Mouse (Mus musculus) cerebellum, postnatal 10 days (tissue): ENCODE results near the gene Nyap1.

Source experiments
- DNase-seq, 2 experiments: peaks; one replicate each; pipeline ENCODE4 v3.0.0; 2021; ENCODE audit warnings: mixed read lengths in 2 of 2

Nyap1 gene

DNA sequence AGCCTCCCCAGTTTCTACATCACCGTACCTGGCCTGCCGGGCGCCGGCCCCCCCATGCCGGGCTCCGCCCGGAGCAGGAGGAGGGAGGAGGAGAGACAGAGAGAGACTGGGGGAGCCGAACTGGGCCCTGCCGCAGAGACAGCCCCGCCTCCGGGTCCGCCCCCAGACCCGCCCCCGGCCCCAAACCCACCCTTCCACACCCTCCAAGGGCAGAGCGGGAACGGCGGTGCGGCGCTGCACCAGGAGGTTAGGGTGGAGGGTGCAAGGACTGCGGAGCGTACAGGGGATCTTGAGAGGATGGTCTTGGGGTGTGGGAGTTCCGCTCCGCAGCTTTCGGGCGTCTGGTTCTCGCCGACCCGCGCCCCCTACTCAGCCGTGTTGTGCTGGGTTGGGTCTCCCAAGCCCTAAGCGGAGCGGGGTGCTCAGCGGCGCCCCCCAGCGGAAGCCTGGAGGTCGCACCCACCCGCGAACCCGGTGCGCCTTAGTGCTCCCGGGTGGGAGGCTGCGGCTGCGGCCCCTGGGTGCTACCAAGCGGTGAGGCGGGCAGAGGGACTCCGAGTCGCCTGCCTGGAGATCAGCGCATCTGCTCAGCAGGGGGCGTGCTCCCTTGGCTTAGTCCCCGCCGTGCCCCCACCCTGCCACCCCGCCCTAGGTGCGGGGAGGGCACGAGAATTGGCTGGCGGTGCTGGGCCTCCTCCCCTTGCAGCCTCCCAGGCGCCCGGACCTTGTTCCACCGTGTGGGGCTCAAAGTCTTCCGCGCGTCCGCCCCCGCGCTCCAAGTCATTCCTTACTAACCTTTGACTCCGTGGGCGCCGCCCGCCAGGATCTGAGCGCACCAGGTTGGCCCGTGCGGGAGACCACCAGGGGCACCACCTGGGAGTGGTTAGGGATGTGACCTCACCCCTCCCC lies at the start of gene Nyap1:
Gene Nyap1 (minus strand): TSS at position 585 of the 909 bp plus-strand sequence.
- DNase-seq: peak; percentile 91 to 94

DNA sequence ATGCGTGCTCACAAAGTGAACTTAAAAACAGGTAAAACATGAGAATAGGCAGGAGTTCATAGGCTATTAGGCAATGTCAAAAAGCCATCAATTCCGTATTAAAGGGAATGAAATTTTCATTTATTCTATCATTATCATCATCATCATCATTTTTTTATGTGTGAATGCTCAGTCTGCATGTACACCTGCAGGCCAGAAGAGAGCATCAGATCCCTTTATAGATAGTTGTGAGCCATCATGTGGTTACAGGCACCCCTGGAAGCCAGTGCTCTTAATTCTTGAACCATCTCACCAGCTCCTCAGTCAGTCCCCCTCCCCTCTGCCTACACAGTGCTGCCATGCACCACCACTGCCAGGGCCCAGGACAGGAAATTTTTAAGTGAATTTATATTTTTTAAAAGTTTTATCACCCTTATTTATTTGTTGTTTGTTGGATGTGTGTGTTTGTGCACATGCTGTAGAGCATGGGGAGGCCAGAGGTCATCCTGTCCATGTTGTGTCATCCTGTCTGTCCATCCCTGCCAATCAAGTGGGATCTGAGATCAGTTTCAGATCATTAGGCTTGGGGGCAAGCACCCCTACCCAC lies 47.6 kb upstream of the Nyap1 start:
- no peak for DNase-seq

DNA sequence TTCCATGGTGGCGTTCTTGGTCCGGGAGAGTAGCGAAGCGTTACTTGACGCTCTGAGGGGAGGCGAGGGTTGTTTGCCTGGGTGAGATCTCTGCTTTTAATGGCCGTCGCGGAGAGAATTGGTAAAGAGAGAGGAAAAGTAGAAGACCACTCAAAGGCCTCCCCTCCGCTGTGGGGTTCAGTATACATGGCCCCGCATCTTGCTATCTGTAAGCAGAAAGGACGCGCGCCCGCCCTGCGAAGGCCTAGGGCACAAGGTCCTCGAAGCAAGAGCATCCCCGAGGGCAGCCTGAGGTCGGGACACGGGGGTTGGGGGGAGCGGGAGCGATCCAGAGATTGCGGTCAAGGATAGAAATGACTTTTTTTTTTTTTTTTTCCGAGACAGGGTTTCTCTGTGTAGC lies 46.8 kb upstream of the Nyap1 start:
- peak; percentile 44 to 48 for DNase-seq

DNA sequence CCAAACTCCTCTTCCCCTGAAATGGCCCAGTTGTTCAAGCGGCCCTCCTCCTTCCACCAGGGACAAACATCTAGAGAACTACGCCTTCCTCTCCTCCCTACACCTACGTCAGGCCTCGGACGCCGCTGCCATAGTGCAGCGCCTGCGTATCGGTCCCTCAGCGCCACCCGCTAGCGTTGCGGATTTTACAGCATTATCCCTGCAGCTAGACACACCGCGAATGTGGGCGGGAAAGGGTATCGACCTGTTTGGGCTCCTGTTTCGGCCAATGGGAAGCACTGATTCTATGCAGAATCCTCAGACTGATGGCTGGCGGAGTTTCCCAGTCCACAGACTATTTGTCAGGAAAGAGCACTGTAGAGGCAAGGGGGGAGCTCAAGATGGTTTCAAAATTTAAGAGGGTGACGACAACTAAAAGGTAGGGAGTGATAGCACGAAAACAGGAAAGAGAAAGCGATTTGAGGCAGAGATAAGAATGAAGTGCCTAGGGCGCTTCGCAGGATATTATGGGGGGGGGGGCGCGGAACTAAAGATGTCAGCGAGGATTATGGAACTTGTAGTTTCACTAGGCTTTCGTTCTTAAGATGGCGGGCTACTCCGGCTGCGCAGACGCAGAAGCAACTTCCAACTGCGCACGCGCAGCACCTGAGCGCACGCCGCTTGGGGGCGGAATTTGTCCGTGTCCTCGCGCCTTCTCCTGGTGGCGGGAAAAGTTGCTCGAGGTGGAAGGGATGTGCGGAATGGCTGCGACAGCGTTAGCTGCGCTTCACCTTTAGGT lies 45.9 kb upstream of the Nyap1 start, which contains the start of the genes Mepce and Zcwpw1:
Gene Mepce (minus strand): TSS at position 505 of the 778 bp plus-strand sequence.
Gene Zcwpw1 (plus strand): TSS at position 648 of the 778 bp plus-strand sequence.
- peak; percentile 98 for DNase-seq

DNA sequence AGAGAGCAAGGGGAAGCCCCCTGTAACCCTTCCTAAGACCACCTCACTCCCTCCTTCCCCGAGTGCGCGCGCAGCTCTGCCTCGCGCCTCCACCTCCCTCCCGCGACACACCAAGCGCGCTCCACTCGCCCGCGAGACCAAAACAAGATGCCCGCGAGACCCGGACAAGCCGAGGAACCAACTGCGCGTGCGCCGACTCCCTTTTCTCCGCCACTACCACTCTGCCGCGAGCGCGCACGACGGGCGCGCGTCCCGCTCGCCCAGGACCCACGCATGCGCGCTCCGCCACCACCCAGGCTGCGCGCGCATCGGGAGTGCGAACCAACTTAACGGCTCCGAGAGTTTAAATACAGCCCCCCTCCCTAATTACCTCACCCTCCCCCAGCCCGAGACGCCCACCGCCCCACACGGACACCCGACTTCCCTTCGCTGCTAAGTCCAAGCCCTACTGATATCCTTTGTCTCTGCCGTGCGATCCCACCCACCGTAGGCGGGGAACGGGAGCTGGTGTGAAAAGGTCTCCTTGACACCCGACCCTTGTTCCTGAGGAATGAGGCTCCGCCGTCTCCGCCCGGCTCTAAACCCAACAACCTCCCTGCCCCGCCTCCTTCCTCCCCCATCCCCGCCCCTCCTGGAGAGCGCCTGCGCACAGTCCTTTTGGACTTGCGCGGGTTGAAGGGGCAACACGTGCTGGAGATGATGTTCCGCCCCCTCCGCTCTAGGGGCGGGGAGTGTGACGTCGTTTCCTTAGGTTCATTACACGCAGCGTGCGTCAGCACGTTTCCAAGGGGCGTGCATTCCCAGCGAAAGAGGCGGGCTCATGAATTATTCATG lies 44.9 kb upstream of the Nyap1 start:
- DNase-seq: peak; percentile 100

DNA sequence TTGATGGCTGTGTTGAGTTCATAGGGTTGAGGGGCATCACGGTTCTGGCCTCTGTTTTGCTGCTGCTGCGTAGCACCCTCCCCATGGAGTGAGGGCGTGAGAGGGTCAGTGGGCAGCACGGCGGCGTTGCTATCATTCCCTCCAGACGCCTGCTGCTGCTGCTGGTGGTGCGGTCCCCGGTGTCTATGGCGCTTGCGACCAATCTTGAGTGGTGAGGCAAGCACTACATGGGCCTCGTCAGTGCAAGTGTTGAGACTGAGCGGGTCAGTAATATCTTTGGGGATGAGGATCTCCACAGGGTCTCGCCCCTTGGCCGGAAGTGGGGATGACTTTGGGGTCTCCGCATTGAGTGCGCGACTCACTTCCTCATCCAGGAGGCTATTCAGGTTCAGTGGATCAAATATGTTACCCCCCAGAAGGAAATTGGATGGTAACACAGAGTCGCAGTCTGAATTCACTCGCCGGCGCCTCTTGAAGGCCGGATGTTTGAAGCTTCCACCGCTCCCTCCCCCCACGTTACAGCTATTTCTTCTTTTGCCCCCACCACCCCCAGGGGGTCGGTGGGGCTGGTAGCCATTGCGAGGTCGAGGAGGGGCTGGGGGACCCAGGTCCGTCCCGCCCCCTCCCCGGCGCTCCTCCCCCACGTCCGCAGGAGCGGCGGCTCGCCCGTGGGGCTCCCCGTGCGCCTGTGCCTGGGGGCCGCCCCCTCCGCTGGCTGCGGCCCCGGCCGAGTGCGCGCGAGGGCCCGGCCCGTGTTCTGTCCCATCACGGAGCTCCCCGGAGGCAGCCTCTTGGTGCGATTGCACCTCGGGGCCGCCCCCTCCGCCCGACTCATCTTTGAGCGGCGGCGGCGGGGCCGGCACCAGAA lies 44.0 kb upstream of the Nyap1 start:
- DNase-seq: peak in 1 of 2 experiments; percentile 74

DNA sequence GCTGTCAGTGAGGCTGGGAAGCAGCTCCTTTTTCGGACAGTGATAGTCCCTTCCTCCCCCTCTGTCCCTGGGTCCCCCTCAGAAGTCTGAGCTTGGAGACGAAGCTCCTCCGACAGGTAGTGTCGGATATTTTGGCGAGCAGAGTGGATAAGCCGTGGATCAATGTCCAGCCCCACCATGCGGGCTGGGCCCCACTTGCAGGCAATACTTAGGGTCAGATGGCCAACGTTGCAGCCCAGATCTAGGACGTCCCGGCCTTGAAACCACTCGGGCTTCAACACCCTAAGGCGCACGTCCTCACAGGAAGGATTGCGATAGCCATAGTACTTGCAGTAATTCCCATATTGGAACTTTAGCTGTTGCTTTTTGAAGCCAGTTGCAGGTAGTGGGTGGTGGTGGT lies 43.1 kb upstream of the Nyap1 start:
- peak; percentile 25 to 36 for DNase-seq

DNA sequence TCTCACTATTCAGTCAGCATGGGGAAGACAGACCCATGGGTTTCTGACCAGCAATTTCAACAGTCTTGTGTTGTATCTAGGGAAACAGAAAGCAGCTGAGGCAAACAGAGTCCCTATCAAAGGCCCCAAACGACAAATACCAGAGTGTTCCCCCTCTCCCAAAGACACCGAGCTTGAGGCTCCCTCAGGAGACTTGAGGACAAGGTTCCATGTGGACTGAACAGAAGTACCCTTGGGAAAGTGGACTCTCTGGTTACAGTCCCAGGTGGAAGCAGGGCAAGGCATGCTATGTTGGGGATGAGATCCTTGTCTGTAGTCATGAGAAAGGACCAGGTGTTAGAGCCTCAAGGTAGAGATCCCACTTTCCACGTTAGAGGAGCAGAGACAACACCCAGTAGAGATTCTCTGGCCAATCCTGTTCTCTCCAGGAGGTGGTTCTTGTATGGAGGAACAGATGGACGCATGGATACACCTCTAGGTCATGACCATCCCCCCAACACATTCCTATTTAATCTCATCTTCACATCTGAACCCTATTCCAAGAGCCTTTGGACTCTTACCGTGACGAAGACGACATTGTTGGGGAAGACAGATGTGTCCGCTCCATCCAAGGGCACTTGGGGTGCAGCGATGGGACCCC lies 42.6 kb upstream of the Nyap1 start:
- DNase-seq: no peak

DNA sequence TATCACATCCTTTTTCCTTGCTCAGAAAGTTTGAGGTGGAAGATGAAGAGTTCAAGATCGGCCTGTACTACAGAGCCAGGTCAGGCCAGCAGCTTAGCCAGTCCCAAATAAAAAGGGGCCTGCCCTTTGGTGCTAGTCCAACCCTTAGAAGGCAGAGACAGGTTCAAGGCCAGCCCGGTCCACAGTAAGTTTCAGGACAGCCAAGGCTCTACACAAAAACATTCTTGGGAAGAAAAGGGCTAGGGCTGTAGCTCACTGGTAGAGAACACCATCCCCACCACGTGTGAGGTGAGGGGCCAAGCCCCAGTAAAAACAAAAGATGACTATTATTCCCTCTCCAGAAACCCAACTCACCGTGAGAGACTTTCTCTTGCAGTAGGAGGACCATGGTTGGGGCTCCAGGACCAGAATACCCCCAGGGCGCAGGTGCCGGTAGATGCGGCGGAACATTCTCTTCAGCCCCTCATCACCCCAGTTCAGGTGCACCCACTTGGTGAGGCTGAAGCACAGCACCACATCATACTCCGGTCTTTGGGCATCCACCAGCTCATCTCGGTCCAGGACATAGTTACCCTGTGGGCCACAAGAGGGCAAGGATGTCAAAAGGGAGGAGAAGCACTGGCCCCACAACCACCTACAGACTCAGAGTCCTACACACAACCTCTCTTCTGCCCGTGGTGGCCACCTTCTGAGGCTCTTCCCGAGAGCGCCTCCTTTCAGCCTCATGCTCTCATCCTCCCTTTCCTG lies 41.5 kb upstream of the Nyap1 start:
- no peak for DNase-seq

DNA sequence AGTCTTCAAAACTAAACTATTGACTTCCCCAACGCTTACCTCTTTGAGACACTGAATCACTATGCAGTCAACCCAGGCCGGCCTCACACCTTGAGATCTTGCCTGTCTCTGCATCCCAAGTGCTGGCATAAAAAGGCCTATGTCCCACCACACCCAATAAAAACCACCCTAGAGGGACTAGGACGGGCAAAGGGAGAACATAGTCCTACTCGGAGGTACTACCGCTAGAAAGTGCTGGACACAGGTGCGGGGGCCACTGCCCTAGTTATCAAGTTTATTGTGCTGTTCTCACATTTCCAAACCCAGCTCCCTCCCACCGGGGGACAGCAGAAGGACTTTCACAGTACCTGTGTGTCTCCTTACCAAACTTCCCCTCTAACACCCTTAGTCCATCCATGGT lies 40.3 kb upstream of the Nyap1 start:
- DNase-seq: peak in 1 of 2 experiments; percentile 20

DNA sequence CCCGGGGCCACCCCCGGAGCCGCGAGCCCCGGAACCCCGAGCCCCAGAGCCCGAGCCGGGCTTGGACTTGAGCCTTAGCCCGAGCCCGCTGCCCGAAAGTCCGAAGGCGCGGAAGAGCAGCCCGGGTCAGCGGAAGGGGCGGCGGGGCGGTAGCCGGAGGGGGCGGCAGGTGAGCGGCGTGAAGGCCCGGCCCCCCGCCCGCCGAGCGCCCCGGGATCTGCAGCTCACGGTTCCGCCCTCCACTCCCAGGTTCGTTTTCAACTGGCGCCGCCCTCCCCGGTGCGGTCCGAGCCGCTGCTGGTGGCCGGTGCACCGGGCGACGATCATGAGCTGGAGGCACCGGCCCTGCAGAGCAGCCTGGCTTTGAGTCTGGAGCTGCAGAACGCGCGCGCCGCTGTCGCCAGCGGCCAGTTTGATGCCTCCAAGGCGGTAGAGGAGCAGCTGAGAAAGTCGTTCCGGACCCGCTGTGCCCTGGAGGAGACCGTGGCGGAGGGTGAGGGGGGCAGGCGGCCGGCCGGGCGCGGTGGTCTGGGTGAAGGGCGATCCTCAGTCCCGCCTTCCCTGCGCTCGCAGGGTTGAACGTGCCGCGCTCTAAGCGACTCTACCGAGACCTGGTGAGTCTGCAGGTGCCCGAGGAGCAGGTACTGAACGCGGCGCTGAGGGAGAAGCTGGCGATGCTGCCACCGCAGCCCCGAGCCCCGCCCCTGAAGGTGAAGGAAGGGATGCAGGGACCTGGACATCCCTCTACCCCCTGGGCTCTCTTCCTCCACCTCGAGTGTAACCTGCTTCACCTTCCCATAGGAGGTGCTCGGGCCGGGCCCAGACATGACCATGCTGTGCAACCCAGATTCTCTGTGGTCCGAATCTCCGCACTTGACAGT lies 37.9 kb upstream of the Nyap1 start:
- DNase-seq: peak; percentile 58 to 64

DNA sequence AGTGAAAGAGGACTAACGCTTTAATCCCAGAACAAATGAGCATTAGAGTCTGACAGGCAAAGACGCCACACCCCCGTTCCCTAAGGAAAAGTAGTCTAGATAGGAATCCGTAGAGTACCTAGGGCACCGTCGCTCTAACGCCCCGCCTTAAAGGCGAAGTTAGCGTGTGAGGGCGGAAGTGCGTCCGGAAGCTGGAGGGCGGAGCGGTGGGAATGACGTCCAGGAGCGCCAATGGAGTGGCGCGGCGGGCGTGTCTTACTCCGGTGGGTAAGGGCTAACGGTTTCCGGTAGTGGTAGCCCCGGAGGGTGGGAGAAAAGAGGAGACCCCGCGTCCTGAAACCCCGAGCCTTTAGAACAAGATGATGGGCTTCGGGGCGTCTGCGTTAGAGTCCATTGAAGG lies 37.2 kb upstream of the Nyap1 start, which contains the start of gene Ppp1r35:
Gene Ppp1r35 (plus strand): TSS at position 215 of the 400 bp plus-strand sequence.
- peak; percentile 98 for DNase-seq

DNA sequence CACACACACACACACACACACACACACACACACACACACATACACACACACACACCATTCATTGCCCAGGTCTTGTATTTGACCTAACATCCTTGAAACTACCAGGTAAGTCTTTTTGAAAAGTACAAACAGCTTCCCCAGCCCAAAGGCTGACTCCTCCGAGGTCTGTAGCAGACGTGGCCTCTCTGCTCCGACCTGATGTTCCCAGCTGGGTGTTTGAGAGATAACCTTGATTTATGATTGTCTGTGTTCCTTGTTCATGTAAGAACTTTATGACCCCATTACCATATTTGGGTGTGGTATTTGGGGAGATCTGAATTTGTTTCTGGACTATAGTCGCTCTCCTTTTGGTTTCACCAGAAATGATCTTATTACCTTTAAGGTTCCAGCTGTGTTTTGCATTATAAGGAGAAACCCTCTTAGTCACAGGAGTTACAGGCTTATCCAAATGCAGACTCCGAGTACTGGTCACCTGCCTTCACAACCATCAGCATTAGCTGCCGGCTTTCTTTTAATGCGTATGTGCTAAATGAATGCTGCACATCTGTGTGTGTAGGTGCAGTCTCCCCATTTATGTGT lies 35.9 kb upstream of the Nyap1 start:
- DNase-seq: no peak

DNA sequence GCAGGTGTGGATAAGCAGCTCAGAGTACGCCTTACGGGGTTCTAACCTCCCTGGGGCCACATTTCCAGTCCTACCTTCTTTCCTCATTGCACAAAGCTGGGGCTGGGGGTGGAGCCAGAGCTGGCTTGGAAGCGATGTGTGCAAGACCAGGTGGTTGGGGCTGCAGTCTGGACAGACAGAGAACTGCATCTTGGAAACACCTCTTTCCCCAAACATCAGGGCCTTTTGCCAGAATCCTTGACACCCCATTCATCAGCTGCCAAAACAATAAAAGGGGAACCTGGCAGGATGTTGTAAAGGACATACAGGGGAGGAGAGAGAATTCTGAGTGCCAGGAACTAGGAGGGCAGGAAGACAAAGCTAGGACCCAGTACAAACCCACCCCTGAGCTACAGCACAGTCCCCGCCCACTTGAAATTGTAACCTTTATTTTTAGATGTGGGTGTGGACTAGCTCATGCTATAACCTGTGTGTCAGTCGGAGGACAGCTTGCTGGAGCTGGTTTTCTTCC lies 35.1 kb upstream of the Nyap1 start:
- DNase-seq: peak; percentile 40 to 41

DNA sequence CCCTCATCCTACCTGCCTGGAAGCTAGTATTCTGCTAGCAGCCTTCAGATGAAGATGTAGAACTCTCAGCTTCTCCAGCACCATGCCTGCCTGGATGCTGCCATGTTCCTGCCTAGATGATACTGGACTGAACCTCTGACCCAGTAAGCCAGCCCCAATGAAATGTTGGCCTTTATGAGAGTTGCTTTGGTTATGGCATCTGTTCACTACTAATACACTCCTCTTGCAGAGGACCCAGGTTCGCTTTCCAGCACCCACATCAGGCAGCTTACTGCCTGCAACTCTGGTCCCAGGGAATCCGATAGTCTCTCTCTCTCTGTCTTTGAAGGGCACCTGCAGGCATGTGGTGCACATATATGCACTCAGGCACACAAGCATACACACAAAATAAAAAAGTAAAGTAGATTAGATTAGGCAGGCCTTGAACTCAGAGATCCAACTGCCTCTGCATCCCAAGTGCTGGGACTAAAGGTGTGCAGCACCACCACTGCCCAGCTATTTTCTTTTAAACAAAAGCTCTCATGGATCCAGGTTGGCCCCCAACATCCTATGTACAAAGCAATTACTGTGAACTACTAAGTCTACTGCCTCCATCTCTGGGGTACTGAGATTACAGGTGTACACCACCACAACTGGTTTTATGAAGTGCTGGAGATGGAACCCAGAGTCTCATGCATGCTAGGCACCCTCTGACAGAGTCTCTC lies 34.3 kb upstream of the Nyap1 start:
- no peak for DNase-seq

DNA sequence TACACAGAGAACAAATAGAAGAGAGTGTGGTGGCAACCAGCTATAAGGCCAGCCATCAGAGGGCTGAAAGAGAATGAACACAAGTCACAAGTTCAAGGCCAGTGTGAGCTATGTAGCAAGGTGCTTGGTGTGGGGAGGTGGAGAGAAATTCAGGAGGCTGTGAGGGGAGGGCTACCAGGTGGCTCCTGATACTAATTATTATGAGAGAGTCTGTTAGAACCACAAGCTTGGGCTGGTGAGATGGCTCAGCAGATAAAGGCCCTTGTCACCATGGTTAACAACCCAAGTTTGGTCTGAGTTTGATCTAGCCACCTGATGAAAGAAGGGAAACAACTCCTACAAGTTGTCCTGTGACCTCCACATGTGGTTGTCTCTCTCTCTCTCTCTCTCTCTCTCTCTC lies 31.3 kb upstream of the Nyap1 start:
- DNase-seq: no peak

DNA sequence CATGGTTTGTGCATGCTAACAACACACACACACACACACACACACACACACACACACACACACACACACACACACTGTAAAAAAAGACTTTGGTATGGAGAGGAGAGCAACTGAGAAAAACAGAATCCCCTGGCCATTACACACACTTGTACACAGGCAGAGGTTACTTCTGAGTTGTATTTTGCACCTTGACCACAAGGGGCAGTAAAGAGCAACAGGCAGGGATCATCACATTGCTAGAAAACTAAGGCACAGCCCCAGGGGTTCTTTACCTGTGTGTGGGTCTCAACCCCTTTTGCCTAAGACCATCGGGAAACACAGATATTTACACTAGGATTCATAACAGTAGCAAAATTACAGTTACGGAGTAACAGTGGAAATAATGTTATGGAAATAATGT lies 29.3 kb upstream of the Nyap1 start:
- peak; percentile 55 to 67 for DNase-seq

DNA sequence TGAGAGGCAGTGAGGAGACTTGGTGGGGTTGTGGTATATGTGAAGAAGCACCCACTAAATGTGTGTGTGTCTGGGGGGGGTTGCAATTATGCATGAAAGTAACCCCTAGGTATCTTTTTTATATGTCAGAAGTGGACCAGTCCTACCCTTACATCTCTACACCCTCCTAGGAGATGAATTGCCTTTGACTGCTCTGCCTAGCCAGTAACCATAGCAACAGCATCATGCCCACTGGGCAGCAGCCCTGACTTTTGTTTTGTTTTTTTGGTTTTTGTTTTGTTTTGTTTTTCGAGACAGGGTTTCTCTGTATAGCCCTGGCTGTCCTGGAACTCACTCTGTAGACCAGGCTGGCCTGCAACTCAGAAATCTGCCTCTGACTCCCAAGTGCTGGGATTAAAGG lies 27.1 kb upstream of the Nyap1 start:
- no peak for DNase-seq
